Mouse (Mus musculus) testis, adult 2 months (tissue): Measurements from ENCODE around the gene Alg14.

Experiments
- CTCF ChIP-seq: fragments of 200-500 bp; IDR thresholded peaks from 2 replicates; pipeline ENCODE4 v1.5.1; 2012; ENCODE audit warnings: low read depth, mild to moderate bottlenecking, inconsistent platforms, low read length, moderate library complexity; ENCODE audit not compliant: control insufficient read depth, insufficient read depth, insufficient replicate concordance
- POLR2A ChIP-seq: fragments of 200-500 bp; IDR thresholded peaks from 2 replicates; pipeline ENCODE4 v1.6.1; 2012; ENCODE audit warnings: low read depth, mild to moderate bottlenecking, inconsistent platforms, low read length, moderate library complexity; ENCODE audit not compliant: control insufficient read depth

DNA sequence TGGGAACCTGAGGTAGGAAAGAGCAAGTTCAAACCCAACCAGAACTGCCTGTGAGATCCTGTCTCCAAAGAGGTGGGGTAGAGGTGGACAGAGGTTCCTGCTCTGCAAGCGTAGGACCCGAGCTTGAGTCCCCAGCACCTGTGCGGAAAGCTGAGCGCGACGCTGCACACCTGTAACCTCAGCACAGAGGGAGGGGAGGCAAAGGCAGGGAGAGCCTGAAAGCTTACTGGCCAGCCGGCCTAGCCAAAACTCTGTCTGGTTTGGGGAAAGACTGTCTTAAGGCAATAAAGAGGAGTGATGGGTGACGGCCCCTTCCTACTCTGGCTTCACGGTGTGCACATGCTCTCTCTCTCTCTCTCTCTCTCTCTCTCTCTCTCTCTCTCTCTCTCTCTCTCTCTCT, 21.4 kb downstream of the Alg14 start:
- TF ChIP-seq POLR2A (no peak), CTCF (no peak)
